Comparison of ENCODE assay signal across 40 mouse cellular contexts in the genomic region with DNA sequence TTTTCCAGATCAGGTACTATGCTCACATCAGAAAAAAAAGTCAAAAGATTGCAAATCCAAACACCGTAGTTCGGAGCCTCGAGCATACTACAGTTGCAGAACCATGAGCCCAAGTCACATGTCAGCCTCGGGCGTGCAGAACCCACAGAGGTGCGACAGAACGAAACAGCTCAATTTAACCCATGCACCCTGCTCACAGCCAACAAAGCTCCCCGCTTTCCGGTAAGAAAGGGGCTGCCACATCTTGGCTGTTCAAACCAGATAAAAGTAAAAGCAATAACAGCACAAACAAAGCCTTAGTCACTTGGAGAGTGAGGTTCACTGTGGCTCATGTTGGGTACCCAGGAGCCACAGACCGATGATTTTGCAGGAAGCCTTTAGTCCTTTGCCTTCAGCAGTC. TPM values are rescaled to one million over a fixed set of nuclear protein-coding genes. Genes with fewer than 3 reads are reported as not detected.
A peak's percentile ranks its signal among the peaks of the same experiment; 100 is the strongest.
DNase-seq lines count a peak whose midpoint lies in the region; ATAC-seq lines count a peak whose summit lies in the region.
"Had no signal": no experiment of that assay in that cellular context is flagged by ENCODE, and none has a peak within 500 bp of the region (broad histone marks: within the 10 kb centered on the region; RNA-seq: fewer than 3 reads in every experiment).

No protein-coding gene starts in this region.

- peak; percentile 65 for ATAC-seq in activated CD4-positive, CD25-positive, alpha-beta regulatory T cell, adult 4 months
- peak; percentile 41 for ATAC-seq in megakaryocyte, adult 5-6 weeks (ENCODE audit: poor library complexity, severe bottlenecking)
- ATAC-seq in neutrophil, adult 5-6 weeks (ENCODE audit: extremely low read depth, insufficient number of reproducible peaks, low FRiP score, poor library complexity, severe bottlenecking) = peak; percentile 30; the same call in 1 of the 2 replicates
- ATAC-seq: forebrain, embryonic 15.5 days; intestine, embryonic 15.5 days; midbrain, embryonic 13.5 days; Patski had no signal

- DNase-seq in thymus, postnatal 25 days = peak; percentile 11
- DNase-seq in thymus, postnatal 4 days = no peak
- no peak for DNase-seq in heart, postnatal 10 days
- DNase-seq in adrenal gland, postnatal 4 days (ENCODE audit: low spot score in 2 of 2) = no peak
- no peak for DNase-seq in layer of hippocampus, postnatal 10 days (ENCODE audit: low spot score in 2 of 2)
- DNase-seq: adrenal gland, postnatal 25 days; cerebellum, adult 2 months; cerebellum, postnatal 14 days; gastrocnemius, adult 2 months; gastrocnemius, postnatal 36 days; heart, adult 18-20 months; kidney, adult 8-10 months; kidney, postnatal 10 days; lung, embryonic 14.5 days; lung, postnatal 14 days had no signal

- intact Hi-C loops in heart, postnatal 10 days (cut with DNase I) = no loop called here

RNA-seq across cellular contexts. Expression of a gene that starts 41.0 kb away (rescaled TPM):
- under 1 TPM in 1 of 2 experiments, not detected in 1; 0.21 TPM for polyA plus RNA-seq in activated CD4-positive, CD25-positive, alpha-beta regulatory T cell, adult 4 months (2017; shearing (Covaris generic))
- not detected in 2 replicates for total RNA-seq in megakaryocyte, adult 5-6 weeks (2015)
- total RNA-seq in megakaryocyte, adult 5-6 weeks (2017) = not detected in 2 replicates
- total RNA-seq in neutrophil, adult 5-6 weeks (2017) = not detected in 2 replicates
- total RNA-seq in heart, postnatal 10 days (2021) = not detected
- not detected for total RNA-seq in adrenal gland, postnatal 4 days (2021)
- not detected for total RNA-seq in layer of hippocampus, postnatal 10 days (2021)
- total RNA-seq: adrenal gland, adult 18-20 months; adrenal gland, postnatal 25 days; gastrocnemius, adult 2 months; gastrocnemius, postnatal 36 days; heart, adult 18-20 months; left cerebral cortex, adult 2 months; left cerebral cortex, postnatal 25 days; liver, adult 2 months; MEL; monocyte, adult 5-6 weeks had no signal
- polyA plus RNA-seq: brain, embryonic 14.5 days; cerebellum, adult 2 months; embryonic facial prominence, embryonic 11.5 days; forebrain, embryonic 15.5 days; frontal cortex, adult 2 months; heart, embryonic 12.5 days; heart, postnatal 0 days; hindbrain, embryonic 15.5 days; intestine, embryonic 15.5 days; large intestine, adult 2 months; limb, embryonic 12.5 days; liver, adult 2 months; liver, embryonic 15.5 days; neural tube, embryonic 11.5 days; stomach, embryonic 14.5 days; testis, adult 2 months had no signal
